Mouse (Mus musculus) thymus, postnatal 0 days (tissue): ENCODE data around the gene Olfr701. TPM values are rescaled to one million over a fixed set of nuclear protein-coding genes. Genes with fewer than 3 reads are reported as not detected.

Experiments used
- DNase-seq: peaks from one replicate; pipeline ENCODE4 v3.0.0-alpha.2; 2015; ENCODE audit warnings: low spot score
- polyA plus RNA-seq: library from polyadenylated mRNA; unstranded; fragments of >200 nt; fragmentation: Nextera tagmentation; extraction: Ambion mirVana; gene quantifications from 2 replicates; pipeline ENCODE4 v1.2.1, GENCODE M21; 2015

Olfr701 gene
- polyA plus RNA-seq = not detected in 2 replicates

GRCm38 (mm10) chr7:106813829-106814228 lies at the start of gene Olfr701:
Gene Olfr701 (plus strand): TSS chr7:106814129.
- no peak for DNase-seq

GRCm38 (mm10) chr7:106788330-106788729 lies 25.6 kb upstream of the Olfr701 start:
- DNase-seq = peak; percentile 10

DNA sequence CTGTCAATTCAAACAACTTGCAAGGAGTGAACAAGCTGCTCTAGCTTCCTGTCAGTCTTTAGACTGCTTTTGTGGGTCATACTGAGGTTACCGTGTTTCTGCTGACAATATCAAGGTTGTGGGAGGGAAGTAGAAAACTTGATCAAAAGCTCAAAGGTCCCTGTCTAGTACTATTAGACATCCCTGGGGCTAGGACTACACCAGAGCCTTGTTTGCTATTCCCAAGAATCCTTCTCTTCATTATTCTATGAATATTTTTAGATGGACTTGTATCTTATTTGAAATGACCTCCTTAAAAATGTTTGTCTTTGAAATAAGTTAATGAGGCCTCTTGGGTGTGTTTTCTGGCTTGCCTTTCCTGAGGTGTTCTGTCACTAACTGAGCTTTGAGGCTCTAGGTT lies 20.8 kb upstream of the Olfr701 start, which contains the start of gene Olfr699:
Olfr699 (minus strand) TSS at position 101 of the 400 bp plus-strand sequence.
- no peak for DNase-seq

GRCm38 (mm10) chr7:106808734-106809133 lies 5.2 kb upstream of the Olfr701 start, which contains the start of gene Olfr700:
Gene Olfr700 (minus strand): TSS chr7:106808834.
- DNase-seq = no peak

- peak; percentile 57 for DNase-seq
Observed at GRCm38 (mm10) chr7:106815775-106816174, 1.8 kb downstream of the Olfr701 start.

- DNase-seq = no peak
Observed at GRCm38 (mm10) chr7:106818414-106818813, 4.5 kb downstream of the Olfr701 start.

GRCm38 (mm10) chr7:106833793-106834192 lies 19.9 kb downstream of the Olfr701 start, which contains the start of gene Olfr702:
Gene Olfr702 (minus strand): TSS chr7:106833893.
- no peak for DNase-seq

DNA sequence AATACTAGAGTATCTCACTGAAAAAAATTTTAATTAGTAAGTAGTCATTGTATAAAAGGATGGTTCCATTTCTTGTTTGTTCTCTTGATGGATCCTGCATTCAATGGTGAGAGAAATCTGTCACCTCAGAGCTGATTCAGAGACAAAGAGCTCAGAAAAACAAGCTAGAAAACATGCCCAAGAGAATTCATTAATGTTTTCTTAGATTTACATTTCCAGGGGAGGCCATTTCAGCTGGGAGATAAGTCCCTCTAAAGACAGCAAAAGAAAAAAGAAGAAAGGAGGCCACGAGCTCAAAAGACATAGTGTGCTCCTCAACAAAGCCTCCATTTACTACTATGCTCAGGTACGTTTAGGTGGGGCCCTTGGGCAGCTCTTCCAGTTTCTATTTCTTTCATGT lies 29.1 kb downstream of the Olfr701 start, which contains the start of gene Olfr703:
Olfr703 (plus strand) TSS at position 301 of the 400 bp plus-strand sequence.
- no peak for DNase-seq

- DNase-seq = no peak
Observed at GRCm38 (mm10) chr7:106862885-106863284, 49.0 kb downstream of the Olfr701 start, which contains the start of gene Olfr704. Gene Olfr704 (plus strand): TSS chr7:106863185.

Other genes with a start within 250 kb of the Olfr701 start
- gene Olfr693, start 133.5 kb upstream of the Olfr701 start, polyA plus RNA-seq = not detected in 2 replicates
- not detected in 2 replicates for gene Olfr694, start 122.3 kb upstream of the Olfr701 start, polyA plus RNA-seq
- gene Olfr695, start 97.7 kb upstream of the Olfr701 start, polyA plus RNA-seq = not detected in 2 replicates
- not detected in 2 replicates for gene Olfr697, start 71.7 kb upstream of the Olfr701 start, polyA plus RNA-seq
- gene Olfr698, start 58.7 kb upstream of the Olfr701 start, polyA plus RNA-seq = not detected in 2 replicates
- gene Olfr699, start 20.9 kb upstream of the Olfr701 start, polyA plus RNA-seq = not detected in 2 replicates
- gene Olfr700, start 5.3 kb upstream of the Olfr701 start, polyA plus RNA-seq = not detected in 2 replicates
- not detected in 2 replicates for gene Olfr702, start 19.8 kb downstream of the Olfr701 start, polyA plus RNA-seq
- gene Olfr703, start 29.2 kb downstream of the Olfr701 start, polyA plus RNA-seq = not detected in 2 replicates
- not detected in 2 replicates for gene Olfr704, start 49.1 kb downstream of the Olfr701 start, polyA plus RNA-seq
- not detected in 2 replicates for gene Olfr705, start 62.8 kb downstream of the Olfr701 start, polyA plus RNA-seq
- gene Olfr706, start 74.0 kb downstream of the Olfr701 start, polyA plus RNA-seq = not detected in 2 replicates
- gene Olfr707, start 87.1 kb downstream of the Olfr701 start, polyA plus RNA-seq = not detected in 2 replicates
- gene Olfr1532-ps1, start 93.9 kb downstream of the Olfr701 start, polyA plus RNA-seq = not detected in 2 replicates
- gene Olfr709-ps1, start 118.1 kb downstream of the Olfr701 start, polyA plus RNA-seq = not detected in 2 replicates
- not detected in 2 replicates for gene Olfr710, start 134.2 kb downstream of the Olfr701 start, polyA plus RNA-seq
- not detected in 2 replicates for gene Olfr6, start 149.8 kb downstream of the Olfr701 start, polyA plus RNA-seq
- gene Olfr711, start 161.3 kb downstream of the Olfr701 start, polyA plus RNA-seq = not detected in 2 replicates
- gene Olfr2, start 191.9 kb downstream of the Olfr701 start, polyA plus RNA-seq = not detected in 2 replicates
- gene Olfr713, start 217.0 kb downstream of the Olfr701 start, polyA plus RNA-seq = 0.03 TPM in 1 of 2 replicates, not detected in the other